Mouse (Mus musculus): ENCODE results near the gene Ccdc169. TPM values are rescaled to one million over a fixed set of nuclear protein-coding genes. Genes with fewer than 3 reads are reported as not detected.
A peak's percentile ranks its signal among the peaks of the same experiment; 100 is the strongest.
"Not testable (repeated sequence)": the region's sequence is repeated elsewhere in the genome, so short reads cannot be mapped to it uniquely, and the experiment has no call there.

Ccdc169 gene
- polyA plus RNA-seq, 1 experiment from 2014 or later: 0.13 TPM

DNA sequence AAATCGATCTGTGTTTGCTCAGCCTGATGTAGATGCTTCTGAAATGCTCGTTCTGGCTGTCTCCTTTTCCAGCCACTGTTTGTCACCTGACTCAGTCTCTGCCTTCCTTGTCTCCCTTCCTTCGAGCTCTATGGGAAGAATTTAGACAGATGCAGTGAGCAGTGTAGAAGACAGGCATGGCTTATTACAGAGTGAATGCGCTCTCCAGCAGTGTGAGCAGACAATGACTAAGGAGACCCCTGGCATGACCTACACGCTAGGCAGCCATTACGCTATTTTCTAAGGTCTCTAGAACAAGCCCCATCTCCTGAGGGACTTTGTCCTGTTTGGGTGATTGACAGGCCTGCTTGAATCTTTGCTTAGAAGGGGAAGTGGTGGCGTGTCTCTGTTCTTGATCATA is 24.0 kb downstream of the Ccdc169 start:
- H3K27ac ChIP-seq (replicated peaks): no peak overlapping the region
- WGBS: 46% methylated on average over 7 of the region's 7 CpGs
- H3K4me2 ChIP-seq: no peak overlapping the region
- H3K9ac ChIP-seq: no peak overlapping the region
- 0 out of 2 replicates have a peak, but pooled peaks have one; percentile 68 for ATAC-seq (ENCODE audit: low FRiP score, low read depth)
- H3K27me3 ChIP-seq: no peaks in the 10 kb centered on the region
- H3K9me3 ChIP-seq: no peaks in the 10 kb centered on the region
- H3K4me3 ChIP-seq: no peak overlapping the region
- H3K36me3 ChIP-seq: no peaks in the 10 kb centered on the region
- H3K4me1 ChIP-seq (replicated peaks): no peaks in the 10 kb centered on the region

DNA sequence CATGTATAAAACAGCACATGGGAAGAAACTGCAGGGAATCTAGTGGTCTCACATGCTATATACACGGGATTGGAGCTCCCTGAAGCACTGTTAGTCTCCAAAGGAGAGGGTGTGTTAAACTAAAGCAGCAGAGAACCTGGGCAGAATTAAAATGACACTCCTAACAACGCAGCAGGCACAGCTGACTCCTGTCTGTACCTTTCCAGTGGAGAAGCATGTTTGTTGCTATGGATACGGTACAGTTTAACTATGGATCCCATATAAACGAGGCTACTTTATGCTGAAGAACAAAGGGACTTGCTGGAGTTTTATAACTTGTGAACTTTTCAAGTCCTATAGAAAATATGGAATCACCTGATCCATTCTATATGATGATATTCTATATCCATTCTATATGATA is 26.4 kb downstream of the Ccdc169 start:
- 52% methylated on average over 4 of the region's 4 CpGs for WGBS
- no peak overlapping the region for H3K4me2 ChIP-seq
- ATAC-seq (ENCODE audit: low FRiP score, low read depth): no peak
- H3K9ac ChIP-seq: no peak overlapping the region
- H3K36me3 ChIP-seq: no peaks in the 10 kb centered on the region
- H3K4me1 ChIP-seq (replicated peaks): no peaks in the 10 kb centered on the region
- H3K9me3 ChIP-seq: no peaks in the 10 kb centered on the region
- H3K4me3 ChIP-seq: no peak overlapping the region
- no peaks in the 10 kb centered on the region for H3K27me3 ChIP-seq
- H3K27ac ChIP-seq (replicated peaks): no peak overlapping the region

DNA sequence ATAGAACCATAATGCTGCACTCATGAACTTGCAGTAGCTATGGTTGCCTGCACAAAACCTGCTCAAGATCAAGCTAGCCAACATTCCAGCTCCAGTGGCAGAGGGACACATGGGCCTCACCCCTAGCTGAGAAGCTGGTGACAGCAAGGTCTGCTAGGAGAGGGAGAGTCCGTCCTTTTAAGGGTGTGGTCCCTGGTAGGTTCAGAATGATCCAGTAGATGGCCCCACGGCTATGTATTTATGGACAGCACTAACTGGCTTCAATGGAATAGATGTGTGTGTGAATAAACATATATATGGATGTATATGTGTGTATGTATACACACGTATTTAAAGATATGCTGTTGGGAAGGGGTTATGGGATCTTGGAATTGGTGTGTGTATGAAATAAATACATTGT is 35.3 kb downstream of the Ccdc169 start:
- no peak overlapping the region for H3K9ac ChIP-seq
- H3K27me3 ChIP-seq: no peaks in the 10 kb centered on the region
- H3K4me1 ChIP-seq (replicated peaks): no peaks in the 10 kb centered on the region
- no peak for ATAC-seq (ENCODE audit: low FRiP score, low read depth)
- no peak overlapping the region for H3K4me2 ChIP-seq
- no peak overlapping the region for H3K27ac ChIP-seq (replicated peaks)
- 81% methylated on average over 3 of the region's 3 CpGs for WGBS
- no peaks in the 10 kb centered on the region for H3K9me3 ChIP-seq
- H3K4me3 ChIP-seq: no peak overlapping the region
- H3K36me3 ChIP-seq: no peaks in the 10 kb centered on the region

DNA sequence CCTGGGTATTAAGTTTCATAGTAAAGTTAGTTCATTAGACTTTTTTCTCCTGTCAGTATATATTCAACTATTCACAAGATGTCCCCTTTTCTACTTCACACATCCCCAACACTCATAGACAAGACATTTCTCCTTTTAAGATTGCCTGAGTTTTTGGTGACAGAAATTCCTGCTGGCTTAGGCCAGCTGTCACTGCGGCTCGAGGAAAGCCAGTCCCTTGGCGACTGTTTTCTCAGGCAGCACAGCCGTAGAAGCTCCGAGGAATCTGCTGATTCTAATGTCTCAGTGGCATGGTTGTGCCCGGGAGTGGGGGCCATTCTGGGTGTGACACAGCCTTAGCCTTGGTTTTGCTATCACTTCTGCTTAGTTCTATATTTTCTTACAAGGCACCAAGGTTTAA is 40.1 kb downstream of the Ccdc169 start:
- Histone ChIP-seq H3K9ac (no peak overlapping the region), H3K4me3 (no peak overlapping the region), H3K4me1 (replicated peaks) (no peaks in the 10 kb centered on the region), H3K27me3 (no peaks in the 10 kb centered on the region), H3K4me2 (no peak overlapping the region), H3K27ac (replicated peaks) (no peak overlapping the region), H3K36me3 (no peaks in the 10 kb centered on the region), H3K9me3 (no peaks in the 10 kb centered on the region)
- WGBS: 54% methylated on average over 6 of the region's 6 CpGs
- no peak for ATAC-seq (ENCODE audit: low FRiP score, low read depth)

DNA sequence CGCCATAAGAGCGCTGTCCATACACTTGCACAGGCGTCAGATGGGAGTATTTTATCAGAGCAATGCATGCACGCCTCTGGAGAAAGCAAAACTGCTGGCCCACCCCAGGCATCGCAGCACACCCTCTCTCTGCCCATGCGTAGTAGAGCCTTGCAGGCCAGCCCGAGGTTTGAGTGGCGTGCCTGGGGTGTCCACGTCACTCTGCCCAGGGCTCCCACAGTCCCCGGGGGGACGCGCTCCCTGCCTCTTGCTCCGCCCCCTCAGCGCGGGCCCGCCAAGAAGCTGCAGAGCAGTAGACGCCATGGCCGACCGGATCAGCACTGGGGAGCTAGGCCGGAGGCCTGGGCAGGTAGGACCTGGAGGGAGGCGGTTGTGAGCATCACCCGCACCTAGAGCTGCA is 44.6 kb downstream of the Ccdc169 start, which contains the start of gene Sohlh2:
Gene Sohlh2, plus strand, starts transcription at position 263 of the 400 bp plus-strand sequence.
- no peak within 1 kb of the TSS for H3K4me3 ChIP-seq
- peak; percentile 27; the same call in 1 of the 2 replicates for ATAC-seq (ENCODE audit: low FRiP score, low read depth)
- no peaks in the 10 kb centered on the region for H3K36me3 ChIP-seq
- no peak within 1 kb of the TSS for H3K9ac ChIP-seq
- WGBS: 95% methylated on average over 22 of the region's 22 CpGs
- no peak within 1 kb of the TSS for H3K4me2 ChIP-seq
- no peaks in the 10 kb centered on the region for H3K27me3 ChIP-seq
- H3K27ac ChIP-seq (replicated peaks): no peak within 1 kb of the TSS
- no peaks in the 10 kb centered on the region for H3K9me3 ChIP-seq
- no peaks in the 10 kb centered on the region for H3K4me1 ChIP-seq (replicated peaks)

DNA sequence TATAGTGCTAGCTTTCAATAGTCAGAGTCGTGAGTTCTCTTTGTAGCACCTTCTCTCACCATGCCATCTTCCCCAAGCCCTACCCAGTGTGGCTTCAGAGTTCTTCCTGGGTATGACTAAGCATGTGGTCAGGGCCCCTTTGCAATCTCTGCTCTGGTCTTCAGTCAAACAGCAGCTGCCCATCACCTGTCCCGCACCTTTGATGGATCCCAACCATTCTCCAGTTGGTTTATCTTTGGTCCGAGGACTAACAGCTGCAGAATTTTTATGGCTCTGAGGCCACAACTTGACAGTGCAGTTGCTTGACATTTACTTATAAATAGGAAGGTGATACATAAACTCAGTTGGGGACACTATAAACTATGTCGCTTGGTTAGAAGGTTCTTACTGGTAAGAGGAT is 54.5 kb downstream of the Ccdc169 start:
- Histone ChIP-seq H3K36me3 (no peaks in the 10 kb centered on the region), H3K4me3 (no peak overlapping the region), H3K27me3 (no peaks in the 10 kb centered on the region), H3K9me3 (no peaks in the 10 kb centered on the region), H3K9ac (no peak overlapping the region), H3K27ac (replicated peaks) (no peak overlapping the region), H3K4me1 (replicated peaks) (no peaks in the 10 kb centered on the region), H3K4me2 (no peak overlapping the region)
- ATAC-seq (ENCODE audit: low FRiP score, low read depth): no peak
- 94% methylated on average over 4 of the region's 4 CpGs for WGBS

DNA sequence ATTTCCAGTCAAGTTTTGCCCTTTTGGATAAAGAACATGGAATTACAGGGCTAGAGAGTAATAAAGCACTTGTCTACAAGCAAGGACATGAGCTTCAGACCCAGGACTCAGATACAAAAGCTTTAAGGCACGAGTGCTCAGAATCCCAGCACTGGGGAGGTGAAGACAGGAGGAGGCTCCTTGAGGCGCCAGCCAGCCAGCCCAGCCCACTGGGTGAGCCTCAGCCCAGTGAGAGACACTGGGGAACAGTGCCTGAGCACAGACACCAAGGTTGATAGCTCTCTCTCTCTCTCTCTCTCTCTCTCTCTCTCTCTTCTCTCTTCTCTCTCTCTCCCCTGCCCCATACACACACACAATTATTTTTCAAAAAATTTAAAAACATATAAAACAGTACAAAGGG is 56.2 kb downstream of the Ccdc169 start:
- no peak overlapping the region for H3K4me2 ChIP-seq
- no peaks in the 10 kb centered on the region for H3K9me3 ChIP-seq
- H3K4me3 ChIP-seq: no peak overlapping the region
- no peak overlapping the region for H3K9ac ChIP-seq
- no peaks in the 10 kb centered on the region for H3K36me3 ChIP-seq
- 65% methylated on average over 2 of the region's 2 CpGs for WGBS
- H3K27me3 ChIP-seq: no peaks in the 10 kb centered on the region
- H3K4me1 ChIP-seq (replicated peaks): no peaks in the 10 kb centered on the region
- no peak overlapping the region for H3K27ac ChIP-seq (replicated peaks)
- ATAC-seq (ENCODE audit: low FRiP score, low read depth): no peak

DNA sequence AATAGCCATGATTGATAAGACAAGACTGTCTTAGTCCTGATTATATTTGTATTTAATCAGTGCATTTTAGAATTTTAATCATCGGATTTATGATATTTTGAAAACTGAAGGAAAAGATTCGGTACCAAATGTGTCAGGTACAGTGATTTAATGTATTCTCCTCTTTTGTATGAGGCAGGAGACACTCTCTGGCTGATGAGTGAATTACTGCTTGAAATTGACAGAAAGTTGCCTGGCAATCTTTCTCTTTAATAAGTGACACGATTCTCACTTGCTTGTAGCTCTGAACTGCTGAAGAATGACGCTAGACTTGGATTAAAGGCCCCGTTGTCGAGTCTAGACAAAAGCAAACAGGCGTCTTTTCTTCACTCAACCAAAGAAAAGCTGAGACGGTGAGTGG is 57.7 kb downstream of the Ccdc169 start:
- Histone ChIP-seq H3K36me3 (no peaks in the 10 kb centered on the region), H3K4me3 (no peak overlapping the region), H3K27ac (replicated peaks) (no peak overlapping the region), H3K9ac (no peak overlapping the region), H3K9me3 (no peaks in the 10 kb centered on the region), H3K27me3 (no peaks in the 10 kb centered on the region), H3K4me2 (no peak overlapping the region), H3K4me1 (replicated peaks) (no peaks in the 10 kb centered on the region)
- 62% methylated on average over 8 of the region's 8 CpGs for WGBS
- no peak for ATAC-seq (ENCODE audit: low FRiP score, low read depth)

DNA sequence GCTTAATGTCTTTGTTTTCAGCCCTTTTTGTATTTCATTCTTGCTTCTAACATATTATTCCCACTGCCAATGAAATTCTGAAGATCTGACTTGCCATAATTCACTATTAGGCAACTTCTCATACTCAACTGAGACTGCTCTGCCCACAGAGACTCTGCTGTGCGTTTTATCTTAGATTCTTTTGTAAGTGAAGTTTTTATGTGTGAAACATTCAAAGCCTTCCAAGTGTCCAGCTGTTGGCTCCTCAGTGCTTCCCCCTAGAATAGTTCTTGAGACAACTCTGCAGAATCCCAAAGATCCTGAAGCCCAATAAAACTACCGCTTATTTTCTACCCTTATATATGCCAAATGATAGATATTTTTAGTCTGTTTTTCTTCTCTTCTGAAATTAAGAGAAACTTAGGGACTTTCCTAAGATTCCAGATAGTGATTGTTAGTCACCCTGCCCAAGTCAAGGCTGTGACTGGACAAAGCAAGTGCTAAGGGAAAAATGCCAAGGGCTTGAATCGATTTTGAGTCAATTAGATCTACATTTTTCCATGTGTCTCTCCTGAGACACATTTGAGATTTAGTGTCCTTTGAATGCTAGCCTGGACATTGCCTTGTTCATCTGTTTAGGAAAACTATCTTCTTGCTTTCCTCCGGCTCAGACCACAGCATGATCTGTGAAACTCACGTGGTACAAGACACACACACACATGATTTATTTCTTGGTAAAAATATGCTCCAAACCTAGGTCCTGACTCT is 58.6 kb downstream of the Ccdc169 start:
- Histone ChIP-seq H3K27me3 (no peaks in the 10 kb centered on the region), H3K27ac (replicated peaks) (no peak overlapping the region), H3K4me1 (replicated peaks) (no peaks in the 10 kb centered on the region), H3K4me3 (no peak overlapping the region), H3K36me3 (no peaks in the 10 kb centered on the region), H3K9ac (no peak overlapping the region), H3K4me2 (no peak overlapping the region), H3K9me3 (no peaks in the 10 kb centered on the region)
- no peak for ATAC-seq (ENCODE audit: low FRiP score, low read depth)
- WGBS: 84% methylated on average over 5 of the region's 5 CpGs

DNA sequence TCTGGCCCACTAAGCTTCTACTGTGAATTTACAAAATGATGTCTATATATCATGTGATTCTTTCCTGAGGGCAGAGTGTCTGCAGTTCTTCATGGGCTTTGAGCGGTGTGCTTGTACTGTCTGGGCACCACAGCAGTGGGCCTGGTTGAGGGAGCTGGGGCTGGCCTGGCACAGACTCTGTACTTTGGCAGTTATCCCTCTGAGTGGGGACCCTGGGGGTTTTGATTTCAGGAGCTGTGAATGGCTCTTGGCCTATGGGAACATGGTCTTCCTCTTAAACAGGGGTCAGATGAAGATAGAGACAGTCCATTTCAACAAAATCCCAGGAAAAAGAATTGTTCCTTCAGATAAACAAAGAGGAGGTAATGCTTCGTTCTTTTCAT is 59.2 kb downstream of the Ccdc169 start:
- Histone ChIP-seq H3K9ac (no peak overlapping the region), H3K36me3 (no peaks in the 10 kb centered on the region), H3K27me3 (no peaks in the 10 kb centered on the region), H3K4me3 (no peak overlapping the region), H3K4me2 (no peak overlapping the region), H3K9me3 (no peaks in the 10 kb centered on the region), H3K27ac (replicated peaks) (no peak overlapping the region), H3K4me1 (replicated peaks) (no peaks in the 10 kb centered on the region)
- no peak for ATAC-seq (ENCODE audit: low FRiP score, low read depth)
- 70% methylated on average over 2 of the region's 2 CpGs for WGBS

DNA sequence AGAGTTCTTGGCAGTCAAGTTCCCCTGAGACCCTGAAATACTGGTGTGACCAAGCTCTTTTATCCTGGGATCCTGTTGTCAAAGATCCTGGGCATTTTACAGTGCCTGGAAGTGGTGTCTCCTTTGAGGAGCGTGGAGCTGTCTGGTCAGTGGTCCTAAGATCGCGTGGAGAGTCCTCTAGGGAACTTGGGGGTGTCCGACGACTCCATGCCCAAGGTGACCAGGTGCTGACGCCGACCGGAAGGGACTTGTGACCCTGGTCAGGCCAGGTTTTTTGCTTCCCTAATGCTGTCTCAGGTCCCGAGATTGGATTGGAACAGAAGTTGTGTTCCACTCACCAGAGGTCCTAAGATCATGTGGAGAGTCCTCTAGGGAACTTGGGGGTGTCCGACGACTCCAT is 66.5 kb downstream of the Ccdc169 start:
- not testable (repeated sequence) for H3K36me3 ChIP-seq; H3K4me2 ChIP-seq; ATAC-seq (ENCODE audit: low FRiP score, low read depth); H3K27me3 ChIP-seq; H3K27ac ChIP-seq (replicated peaks); H3K4me3 ChIP-seq; H3K9ac ChIP-seq; H3K9me3 ChIP-seq; H3K4me1 ChIP-seq (replicated peaks)
- WGBS: 89% methylated on average over 11 of the region's 11 CpGs

DNA sequence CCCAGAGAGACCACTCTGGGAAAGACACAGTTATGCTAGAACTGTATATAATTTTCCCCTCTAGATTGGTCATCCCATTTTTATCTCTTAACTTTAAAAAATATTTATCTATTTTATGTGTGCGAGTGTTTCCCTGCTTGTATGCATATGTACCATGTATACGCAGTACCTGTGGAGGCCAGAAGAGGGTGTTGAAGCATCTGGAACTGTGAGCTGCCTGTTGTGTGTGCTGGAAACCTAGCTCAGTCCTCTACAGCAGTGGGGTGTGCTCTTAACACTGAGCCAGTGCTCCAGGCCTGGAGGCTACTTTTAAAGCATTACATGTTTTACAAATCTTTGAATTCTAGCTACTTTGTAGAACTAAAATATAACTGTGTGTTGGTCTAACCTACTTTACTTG is 69.3 kb downstream of the Ccdc169 start:
- 0 out of 2 replicates have a peak, but pooled peaks cover 2% of the 10 kb centered on the region for H3K9me3 ChIP-seq
- WGBS: 94% methylated on average over 2 of the region's 2 CpGs
- ATAC-seq (ENCODE audit: low FRiP score, low read depth): no peak
- no peaks in the 10 kb centered on the region for H3K4me1 ChIP-seq (replicated peaks)
- no peak overlapping the region for H3K4me2 ChIP-seq
- no peaks in the 10 kb centered on the region for H3K27me3 ChIP-seq
- H3K36me3 ChIP-seq: no peaks in the 10 kb centered on the region
- H3K4me3 ChIP-seq: no peak overlapping the region
- no peak overlapping the region for H3K27ac ChIP-seq (replicated peaks)
- no peak overlapping the region for H3K9ac ChIP-seq

DNA sequence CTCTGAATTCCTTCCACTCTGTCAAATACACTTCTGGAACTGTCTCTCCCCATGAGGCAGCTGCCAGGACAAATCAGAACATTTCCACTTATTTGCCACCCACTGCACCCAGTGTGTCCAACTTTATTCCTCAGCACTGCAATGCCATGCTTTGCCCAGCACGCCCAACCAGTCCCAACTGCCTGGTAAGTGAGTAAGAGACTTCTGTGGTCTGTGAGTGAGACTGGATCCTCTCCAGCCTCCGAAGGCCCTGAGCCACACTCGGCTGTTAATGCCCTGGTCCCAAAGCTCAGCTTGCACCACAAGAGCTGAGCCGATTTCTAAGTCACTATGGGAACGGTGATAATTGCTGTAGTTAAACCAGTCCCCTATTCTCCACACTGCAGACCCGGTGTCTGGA is 70.5 kb downstream of the Ccdc169 start:
- no peak overlapping the region for H3K9ac ChIP-seq
- no peaks in the 10 kb centered on the region for H3K27me3 ChIP-seq
- H3K4me2 ChIP-seq: no peak overlapping the region
- no peak overlapping the region for H3K27ac ChIP-seq (replicated peaks)
- H3K4me3 ChIP-seq: no peak overlapping the region
- H3K9me3 ChIP-seq: 0 out of 2 replicates have a peak, but pooled peaks cover 2% of the 10 kb centered on the region
- H3K4me1 ChIP-seq (replicated peaks): no peaks in the 10 kb centered on the region; the same call in 1 of the 2 replicates
- 60% methylated on average over 6 of the region's 6 CpGs for WGBS
- no peaks in the 10 kb centered on the region for H3K36me3 ChIP-seq
- no peak for ATAC-seq (ENCODE audit: low FRiP score, low read depth)
